Mouse (Mus musculus): ENCODE measurements around the gene Plekhm3. TPM values are rescaled to one million over a fixed set of nuclear protein-coding genes. Genes with fewer than 3 reads are reported as not detected.
"Not testable (repeated sequence)": the region's sequence is repeated elsewhere in the genome, so short reads cannot be mapped to it uniquely, and the experiment has no call there.

Gene Plekhm3
- 12.5 and 13.5 TPM in 2 replicates for total RNA-seq (2014; fragmentation: Nextera tagmentation)
- 5.4 and 8.5 TPM in 2 replicates for total RNA-seq (2017)

- ATAC-seq (replicated peaks; ENCODE audit: poor library complexity, severe bottlenecking): peak; percentile 93
Measured at GRCm38 (mm10) chr1:64956479-64956961, at the start of gene Plekhm3. Gene Plekhm3, minus strand, starts transcription at chr1:64956824.

GRCm38 (mm10) chr1:65005575-65005974 lies 49.0 kb upstream of the Plekhm3 start:
- ATAC-seq (replicated peaks; ENCODE audit: poor library complexity, severe bottlenecking): no peak

- no peak for ATAC-seq (replicated peaks; ENCODE audit: poor library complexity, severe bottlenecking)
Measured at GRCm38 (mm10) chr1:65004526-65004925, 47.9 kb upstream of the Plekhm3 start.

GRCm38 (mm10) chr1:64993206-64993605 lies 36.6 kb upstream of the Plekhm3 start:
- ATAC-seq (replicated peaks; ENCODE audit: poor library complexity, severe bottlenecking): no peak

GRCm38 (mm10) chr1:64988176-64988575 lies 31.6 kb upstream of the Plekhm3 start:
- no peak for ATAC-seq (replicated peaks; ENCODE audit: poor library complexity, severe bottlenecking)

GRCm38 (mm10) chr1:64986120-64986519 lies 29.5 kb upstream of the Plekhm3 start:
- ATAC-seq (replicated peaks; ENCODE audit: poor library complexity, severe bottlenecking): peak; percentile 78

- no peak for ATAC-seq (replicated peaks; ENCODE audit: poor library complexity, severe bottlenecking)
Measured at GRCm38 (mm10) chr1:64983247-64983646, 26.6 kb upstream of the Plekhm3 start.

GRCm38 (mm10) chr1:64978321-64978799 lies 21.7 kb upstream of the Plekhm3 start:
- ATAC-seq (replicated peaks; ENCODE audit: poor library complexity, severe bottlenecking): no peak

- ATAC-seq (replicated peaks; ENCODE audit: poor library complexity, severe bottlenecking): no peak
Measured at GRCm38 (mm10) chr1:64975346-64975745, 18.7 kb upstream of the Plekhm3 start.

GRCm38 (mm10) chr1:64970685-64971084 lies 14.1 kb upstream of the Plekhm3 start:
- no peak for ATAC-seq (replicated peaks; ENCODE audit: poor library complexity, severe bottlenecking)

- peak; percentile 52 for ATAC-seq (replicated peaks; ENCODE audit: poor library complexity, severe bottlenecking)
Measured at GRCm38 (mm10) chr1:64957021-64957489, 431 bp upstream of the Plekhm3 start.

GRCm38 (mm10) chr1:64954786-64955185 lies 1.8 kb downstream of the Plekhm3 start:
- ATAC-seq (replicated peaks; ENCODE audit: poor library complexity, severe bottlenecking): not testable (repeated sequence)

- ATAC-seq (replicated peaks; ENCODE audit: poor library complexity, severe bottlenecking): no peak
Measured at GRCm38 (mm10) chr1:64950271-64950670, 6.4 kb downstream of the Plekhm3 start.

- peak; percentile 92 for ATAC-seq (replicated peaks; ENCODE audit: poor library complexity, severe bottlenecking)
Measured at GRCm38 (mm10) chr1:64949377-64949776, 7.2 kb downstream of the Plekhm3 start.

- no peak for ATAC-seq (replicated peaks; ENCODE audit: poor library complexity, severe bottlenecking)
Measured at GRCm38 (mm10) chr1:64946106-64946505, 10.5 kb downstream of the Plekhm3 start.

- 0 out of 2 replicates have a peak, but pooled peaks have one; percentile 36 for ATAC-seq (replicated peaks; ENCODE audit: poor library complexity, severe bottlenecking)
Measured at GRCm38 (mm10) chr1:64945214-64945785, 11.3 kb downstream of the Plekhm3 start.

- ATAC-seq (replicated peaks; ENCODE audit: poor library complexity, severe bottlenecking): no peak
Measured at GRCm38 (mm10) chr1:64944746-64945145, 11.9 kb downstream of the Plekhm3 start.

- no peak for ATAC-seq (replicated peaks; ENCODE audit: poor library complexity, severe bottlenecking)
Measured at GRCm38 (mm10) chr1:64942006-64942755, 14.4 kb downstream of the Plekhm3 start.

- no peak for ATAC-seq (replicated peaks; ENCODE audit: poor library complexity, severe bottlenecking)
Measured at GRCm38 (mm10) chr1:64938907-64939306, 17.7 kb downstream of the Plekhm3 start.

GRCm38 (mm10) chr1:64937692-64938091 lies 18.9 kb downstream of the Plekhm3 start:
- no peak for ATAC-seq (replicated peaks; ENCODE audit: poor library complexity, severe bottlenecking)

GRCm38 (mm10) chr1:64932921-64933320 lies 23.7 kb downstream of the Plekhm3 start:
- ATAC-seq (replicated peaks; ENCODE audit: poor library complexity, severe bottlenecking): no peak
